Mouse (Mus musculus) T-helper 1 cell (primary cell): ENCODE results near the gene Serf1.
"Not testable (repeated sequence)": the region's sequence is repeated elsewhere in the genome, so short reads cannot be mapped to it uniquely, and the experiment has no call there.

Experiments
- in situ Hi-C: fragments of 300-600 bp; cut with MboI, MseI; formaldehyde crosslinking; loops from one replicate; pipeline ENCODE4 v1.15.1; 2025; ENCODE audit warnings: high pct_unique_total_duplicates

Serf1 gene

GRCm38 (mm10) chr13:100107652-100108472 is at the start of gene Serf1:
Gene Serf1, plus strand, starts transcription at chr13:100108012.
- in situ Hi-C loops, result no loop called here

DNA sequence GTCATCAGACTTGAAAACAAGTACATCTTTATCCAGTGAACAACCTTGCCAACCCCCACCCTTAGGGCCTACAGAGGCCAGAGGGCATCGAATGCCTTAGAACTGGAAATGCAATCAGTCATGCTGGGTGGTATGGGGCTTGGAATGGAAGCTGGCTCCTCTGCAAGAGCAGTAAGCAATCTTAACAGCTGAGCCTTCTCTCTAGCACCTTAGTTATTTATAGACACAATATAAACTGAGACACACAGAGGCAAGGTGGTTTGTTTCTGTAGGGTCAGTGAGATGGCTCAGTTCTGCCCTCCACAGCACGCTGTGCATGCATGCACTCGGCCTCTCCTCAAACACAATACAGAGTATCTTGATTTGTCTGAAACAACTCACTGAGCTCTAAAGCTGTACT is 43.9 kb upstream of the Serf1 start:
- in situ Hi-C loops, result loop anchor here (5.0 kb wide), 1 partner anchor 37 kb away; no protein-coding TSS in a partner anchor

- in situ Hi-C loops, result loop anchor here (5.0 kb wide), 1 partner anchor 64 kb away; no protein-coding TSS in a partner anchor
Measured at GRCm38 (mm10) chr13:100067821-100068220, 40.0 kb upstream of the Serf1 start.

- in situ Hi-C loops, result no loop called here
Measured at GRCm38 (mm10) chr13:100071473-100071872, 36.3 kb upstream of the Serf1 start.

DNA sequence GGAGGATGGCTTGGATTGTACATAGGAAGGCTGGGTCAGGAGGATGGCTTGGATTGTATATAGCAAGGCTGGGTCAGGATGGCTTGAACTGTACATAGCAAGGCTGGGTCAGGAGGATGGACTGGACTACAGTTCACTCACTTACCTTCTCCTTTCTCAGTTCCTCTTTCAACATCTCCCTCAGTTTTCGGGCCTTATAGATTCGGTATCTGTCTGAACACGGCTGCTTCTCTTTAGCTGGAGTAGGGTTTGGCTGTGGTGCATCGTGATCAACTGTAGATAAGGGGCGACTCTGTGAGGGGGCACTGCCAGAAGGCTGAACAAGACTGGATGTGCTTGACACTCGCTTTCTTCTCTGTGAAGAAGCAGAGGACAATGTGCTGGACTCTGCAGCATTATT is 9.0 kb upstream of the Serf1 start:
- in situ Hi-C loops, result loop anchor here (5.0 to 25.0 kb wide), 4 partner anchors 67 to 1837 kb away; partner anchors contain the start of genes Ankra2, Gtf2h2 and Utp15

GRCm38 (mm10) chr13:100103052-100103658 is 4.7 kb upstream of the Serf1 start:
- in situ Hi-C loops, result no loop called here

DNA sequence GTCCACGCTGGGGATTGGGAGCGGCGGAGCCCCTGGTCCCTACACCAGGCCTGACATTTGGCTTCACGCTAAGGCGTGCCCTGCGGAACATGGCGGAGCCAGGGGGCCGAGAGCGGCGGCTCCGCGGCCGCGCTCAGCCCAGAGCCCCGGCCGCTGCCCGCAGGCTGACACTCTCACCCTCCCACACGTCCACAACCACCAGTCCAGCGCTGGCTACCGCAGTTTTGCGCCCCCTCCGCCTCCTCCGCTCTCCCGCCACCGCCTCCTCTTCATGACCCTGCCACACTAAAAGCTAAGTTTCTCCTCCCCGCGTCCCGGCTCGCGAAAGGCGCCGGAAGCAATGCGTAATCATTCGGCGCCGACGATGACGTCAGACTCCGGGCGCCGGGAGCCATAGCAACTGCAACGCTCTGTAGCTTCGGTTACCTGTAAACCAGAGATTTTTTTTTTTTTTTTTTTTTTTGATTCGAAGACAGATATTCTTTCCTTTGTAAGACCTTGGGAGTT is 4.0 kb upstream of the Serf1 start, which contains the start of gene Bdp1:
Bdp1 (minus strand) TSS at position 323 of the 507 bp plus-strand sequence.
- in situ Hi-C loops, result no loop called here

GRCm38 (mm10) chr13:100112218-100112972 is 4.6 kb downstream of the Serf1 start:
- in situ Hi-C loops, result no loop called here

GRCm38 (mm10) chr13:100123970-100124369 is 16.2 kb downstream of the Serf1 start:
- in situ Hi-C loops, result no loop called here

- in situ Hi-C loops, result no loop called here
Measured at GRCm38 (mm10) chr13:100124423-100125257, 16.8 kb downstream of the Serf1 start, which contains the start of gene Smn1. Gene Smn1, plus strand, starts transcription at chr13:100124852.

DNA sequence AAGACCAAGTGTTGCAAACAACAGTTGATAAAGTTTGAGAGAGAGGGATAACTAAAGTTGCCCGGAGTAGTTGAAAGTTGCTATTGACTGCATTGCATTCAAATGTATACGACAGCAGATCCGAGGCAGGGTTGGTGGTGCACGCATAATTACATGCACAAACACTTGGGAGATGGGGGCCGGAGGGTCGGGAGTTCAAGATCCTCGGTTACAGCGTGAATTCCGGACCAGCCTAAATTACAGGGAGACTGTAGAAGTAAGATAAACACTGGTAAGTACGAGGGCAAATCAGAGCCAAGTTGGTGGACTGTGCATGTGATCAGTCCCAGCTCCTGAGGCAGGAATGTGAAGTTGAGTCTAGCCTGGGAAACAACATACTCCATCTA is 17.4 kb downstream of the Serf1 start:
- in situ Hi-C loops, result no loop called here

- in situ Hi-C loops, result no loop called here
Measured at GRCm38 (mm10) chr13:100141646-100142314, 34.0 kb downstream of the Serf1 start.

GRCm38 (mm10) chr13:100152659-100153058 is 44.8 kb downstream of the Serf1 start:
- in situ Hi-C loops, result no loop called here

DNA sequence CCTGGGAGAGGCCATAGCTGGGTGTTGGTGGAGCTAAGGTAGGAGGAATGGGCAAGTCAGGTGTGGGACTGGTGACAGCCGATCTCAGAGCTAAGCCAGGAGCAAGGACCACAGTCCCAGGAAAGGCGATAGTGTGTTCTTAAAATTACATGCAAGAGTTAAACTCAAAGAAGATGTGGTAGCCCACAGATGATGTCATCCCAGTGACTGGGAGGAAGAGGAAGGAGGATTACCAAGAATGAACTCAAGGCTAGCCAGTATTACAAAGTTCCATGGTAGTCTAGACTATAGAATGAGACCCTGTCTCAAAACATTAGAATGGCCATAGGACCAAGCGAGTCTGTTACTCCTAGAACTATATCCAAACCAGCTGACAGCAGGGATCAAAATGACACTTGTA is 48.8 kb downstream of the Serf1 start:
- in situ Hi-C loops, result no loop called here

GRCm38 (mm10) chr13:100161171-100161870 is 53.5 kb downstream of the Serf1 start:
- in situ Hi-C loops, result not testable (repeated sequence)

- in situ Hi-C loops, result not testable (repeated sequence)
Measured at GRCm38 (mm10) chr13:100162467-100162866, 54.7 kb downstream of the Serf1 start.
